Mouse (Mus musculus): Measurements from ENCODE around the gene Cd2ap. TPM values are rescaled to one million over a fixed set of nuclear protein-coding genes. Genes with fewer than 3 reads are reported as not detected.

The Cd2ap gene
- polyA plus RNA-seq, 1 experiment from 2014 or later = 8.9 TPM

GRCm38 (mm10) chr17:42745657-42746420 lies 130.6 kb downstream of the Cd2ap start:
- no peaks in the 10 kb centered on the region for H3K27me3 ChIP-seq (ENCODE audit: insufficient read depth, low read length)
- no peaks in the 10 kb centered on the region for H3K4me1 ChIP-seq (ENCODE audit: insufficient read depth)
- TF ChIP-seq EP300 (IDR thresholded peaks at IDR 0.05; ENCODE audit: low read depth) (no peak), CTCF (IDR thresholded peaks at IDR 0.05; ENCODE audit: low read depth) (no peak)
- no peak overlapping the region for H3K27ac ChIP-seq (ENCODE audit: low read depth)
- no peak overlapping the region for H3K4me2 ChIP-seq (ENCODE audit: low read depth, low read length)
- DNase-seq = no peak
- no peaks in the 10 kb centered on the region for H3K9me3 ChIP-seq (ENCODE audit: low read length)
- no peak overlapping the region for H3K4me3 ChIP-seq (ENCODE audit: low read depth, low read length)
- no peak for ATAC-seq
- WGBS (ENCODE audit: insufficient replicate concordance) = 73% methylated on average over 6 of the region's 6 CpGs
- no peaks in the 10 kb centered on the region for H3K36me3 ChIP-seq (replicated peaks; ENCODE audit: insufficient read depth, low read length)
- H3K9ac ChIP-seq (replicated peaks) = no peak overlapping the region

Other genes with a start within 250 kb of the Cd2ap start
- not detected in 2 replicates for gene Adgrf4, start 184.4 kb downstream of the Cd2ap start, polyA plus RNA-seq (2015; fragmentation: Nextera tagmentation; extraction: Ambion mirVana)
- gene Adgrf2, start 134.5 kb downstream of the Cd2ap start, polyA plus RNA-seq (2015; fragmentation: Nextera tagmentation; extraction: Ambion mirVana) = not detected in 2 replicates
- 11.7 and 15.4 TPM in 2 replicates for gene Tnfrsf21, start 139.9 kb upstream of the Cd2ap start, polyA plus RNA-seq (2015; fragmentation: Nextera tagmentation; extraction: Ambion mirVana)

All from liver, postnatal 0 days (tissue).